Mouse (Mus musculus) midbrain, embryonic 13.5 days (tissue): ENCODE results near the gene Gas7. TPM values are rescaled to one million over a fixed set of nuclear protein-coding genes. Genes with fewer than 3 reads are reported as not detected.

Experiments used
- ATAC-seq: fragments of 200-750 bp; cut with Nextera tagmentation; 2 replicates; pipeline ENCODE4 v1.8.0; 2017; ENCODE audit warnings: mild to moderate bottlenecking, moderate TSS enrichment, moderate library complexity
- H3K27ac ChIP-seq: fragments of 300-500 bp; sonication (generic); 2 replicates; pipeline ENCODE4 v1.5.1; 2015; ENCODE audit warnings: inconsistent platforms, mild to moderate bottlenecking, moderate library complexity
- H3K27me3 ChIP-seq: fragments of 300-500 bp; sonication (generic); 2 replicates; pipeline ENCODE4 v1.6.1; 2015; ENCODE audit warnings: mild to moderate bottlenecking, inconsistent platforms
- H3K36me3 ChIP-seq: fragments of 300-500 bp; sonication (generic); 2 replicates; pipeline ENCODE4 v1.6.1; 2015; ENCODE audit warnings: mild to moderate bottlenecking, inconsistent platforms
- H3K4me1 ChIP-seq: fragments of 300-500 bp; sonication (generic); replicated peaks from 2 replicates; pipeline ENCODE4 v1.6.1; 2015; ENCODE audit warnings: inconsistent platforms
- H3K4me2 ChIP-seq: fragments of 300-500 bp; sonication (generic); replicated peaks from 2 replicates; pipeline ENCODE4 v1.6.1; 2015; ENCODE audit warnings: moderate library complexity, mild to moderate bottlenecking, inconsistent platforms
- H3K4me3 ChIP-seq: fragments of 300-500 bp; sonication (generic); replicated peaks from 2 replicates; pipeline ENCODE4 v1.5.1; 2015; ENCODE audit warnings: mild to moderate bottlenecking, inconsistent platforms
- H3K9ac ChIP-seq: fragments of 300-500 bp; sonication (generic); replicated peaks from 2 replicates; pipeline ENCODE4 v1.6.1; 2015; ENCODE audit warnings: mild to moderate bottlenecking, inconsistent platforms
- H3K9me3 ChIP-seq: fragments of 300-500 bp; sonication (generic); 2 replicates; pipeline ENCODE4 v1.6.1; 2016; ENCODE audit warnings: mild to moderate bottlenecking, inconsistent platforms
- WGBS: fragments of 180-500 bp; shearing (Covaris S2); methylation state at CpG from one replicate; pipeline ENCODE4 v1.1.7; 2015; 5-methylcytosine and 5-hydroxymethylcytosine counted together
- polyA plus RNA-seq: library from polyadenylated mRNA; unstranded; fragments of >200 nt; fragmentation: Nextera tagmentation; extraction: Ambion mirVana; gene quantifications from 2 replicates; pipeline ENCODE4 v1.2.1, GENCODE M21; 2015

The Gas7 gene
- polyA plus RNA-seq, 1 experiment from 2014 or later = 11.9 TPM

DNA sequence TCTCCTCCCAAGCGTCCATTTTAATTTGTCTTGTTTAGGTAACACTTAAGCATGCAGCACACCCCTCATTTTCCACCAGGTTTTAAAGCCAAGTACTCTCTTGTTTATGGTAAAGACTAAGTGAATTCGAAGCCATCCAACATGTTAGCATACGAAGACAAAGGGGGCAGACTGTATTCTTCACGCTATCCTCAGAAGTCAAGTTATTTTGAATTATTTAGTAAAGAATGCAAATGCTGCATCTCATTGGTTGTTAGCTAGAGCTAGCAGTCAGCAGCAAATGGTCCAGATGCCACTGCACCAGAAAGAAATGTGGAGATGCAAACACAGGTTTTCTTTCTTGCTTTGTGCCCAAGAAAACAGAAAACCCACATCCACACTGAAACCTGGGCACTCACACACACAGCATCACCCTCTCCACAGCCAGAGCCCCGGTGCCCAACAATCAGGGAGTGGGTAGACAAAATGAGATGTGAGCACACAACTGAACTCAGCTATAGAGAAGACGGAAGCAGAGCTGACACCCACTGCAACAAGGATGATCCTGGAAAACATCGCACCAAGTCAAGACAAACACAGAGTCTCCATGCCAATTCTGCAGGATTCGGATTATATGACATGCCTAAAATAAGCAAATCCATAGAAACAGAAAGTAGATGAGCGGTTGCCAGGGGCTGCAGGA, 157.1 kb downstream of the Gas7 start:
- Histone ChIP-seq H3K4me3 (no peak overlapping the region), H3K27me3 (no peaks in the 10 kb centered on the region), H3K36me3 (no peaks in the 10 kb centered on the region), H3K9me3 (no peaks in the 10 kb centered on the region), H3K4me2 (no peak overlapping the region), H3K9ac (no peak overlapping the region), H3K27ac (peak overlapping the region; percentile 44; the same call in 1 of the 2 replicates), H3K4me1 (no peaks in the 10 kb centered on the region)
- no peak for ATAC-seq
- WGBS = 72% methylated on average over 9 of the region's 9 CpGs

GRCm38 (mm10) chr11:67616557-67617239, 161.5 kb downstream of the Gas7 start:
- Histone ChIP-seq H3K4me3 (no peak overlapping the region), H3K27me3 (no peaks in the 10 kb centered on the region), H3K9ac (no peak overlapping the region), H3K9me3 (no peaks in the 10 kb centered on the region), H3K27ac (no peak overlapping the region), H3K4me2 (no peak overlapping the region), H3K4me1 (no peaks in the 10 kb centered on the region), H3K36me3 (no peaks in the 10 kb centered on the region)
- 89% methylated on average over 13 of the region's 13 CpGs for WGBS
- ATAC-seq = no peak

DNA sequence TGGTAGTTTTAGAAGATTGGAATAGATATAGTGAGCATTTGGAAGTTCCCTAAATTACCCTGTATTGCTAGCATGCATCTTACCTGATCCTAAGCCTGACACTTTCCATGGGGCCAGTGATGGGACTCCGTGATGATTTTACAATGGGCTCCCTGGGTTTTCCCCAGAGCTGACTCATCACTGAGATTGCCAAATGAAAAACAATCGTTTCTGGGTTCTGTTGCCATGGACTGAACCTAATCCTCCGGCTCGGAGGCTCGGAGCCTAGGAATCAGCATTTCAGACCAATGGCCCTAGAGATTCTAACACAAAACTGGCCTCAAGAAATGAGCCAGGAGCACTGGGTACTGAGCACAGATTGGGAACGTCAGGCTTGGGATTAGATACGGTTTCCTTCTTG, 167.1 kb downstream of the Gas7 start:
- no peaks in the 10 kb centered on the region for H3K27me3 ChIP-seq
- no peaks in the 10 kb centered on the region for H3K9me3 ChIP-seq
- H3K4me3 ChIP-seq = no peak overlapping the region
- H3K27ac ChIP-seq = no peak overlapping the region
- H3K4me2 ChIP-seq = no peak overlapping the region
- ATAC-seq = no peak
- H3K4me1 ChIP-seq = no peaks in the 10 kb centered on the region
- H3K36me3 ChIP-seq = no peaks in the 10 kb centered on the region
- 79% methylated on average over 7 of the region's 7 CpGs for WGBS
- H3K9ac ChIP-seq = no peak overlapping the region

DNA sequence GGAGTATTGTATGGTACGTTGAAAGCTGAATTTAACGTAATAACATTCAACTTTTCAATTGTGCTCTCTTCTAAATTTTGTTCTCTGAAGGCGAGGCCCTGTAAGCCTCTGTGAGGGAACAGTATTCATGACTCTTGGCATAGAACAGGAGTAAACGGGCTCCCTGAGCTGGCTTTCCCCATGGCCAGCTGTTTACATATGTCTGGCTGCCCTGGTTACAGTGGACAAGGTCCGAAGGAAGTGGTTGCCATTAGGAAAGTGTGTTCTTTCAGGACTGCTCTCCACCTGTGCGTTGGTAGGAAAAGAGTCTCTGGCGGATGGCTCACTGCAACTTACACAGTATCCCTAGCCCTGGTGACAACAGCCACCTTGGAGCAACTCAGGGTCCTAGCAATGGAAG, 171.9 kb downstream of the Gas7 start:
- no peak for ATAC-seq
- H3K36me3 ChIP-seq = no peaks in the 10 kb centered on the region
- H3K4me2 ChIP-seq = no peak overlapping the region
- no peak overlapping the region for H3K4me3 ChIP-seq
- no peaks in the 10 kb centered on the region for H3K4me1 ChIP-seq
- H3K9me3 ChIP-seq = no peaks in the 10 kb centered on the region
- no peak overlapping the region for H3K27ac ChIP-seq
- 87% methylated on average over 7 of the region's 7 CpGs for WGBS
- no peak overlapping the region for H3K9ac ChIP-seq
- no peaks in the 10 kb centered on the region for H3K27me3 ChIP-seq

DNA sequence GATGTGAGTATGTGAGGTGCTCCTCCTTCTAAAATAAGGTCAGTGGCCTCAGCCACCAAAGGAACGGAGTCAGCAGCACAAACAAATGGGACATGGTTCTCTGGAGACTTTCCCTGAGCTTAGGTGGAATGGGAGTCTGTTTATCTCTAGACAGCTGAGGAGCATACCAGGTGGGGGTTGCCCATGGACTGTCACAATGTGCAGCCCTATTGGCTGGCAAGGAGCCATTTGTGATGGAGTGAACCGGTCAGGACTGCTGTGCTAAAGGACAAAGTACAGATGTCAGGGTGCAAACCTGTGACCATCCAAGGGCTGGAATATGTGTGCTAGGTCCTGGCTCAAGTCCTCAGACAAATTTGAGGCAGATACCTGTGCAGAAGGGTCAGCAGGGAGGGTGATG, 173.3 kb downstream of the Gas7 start:
- H3K4me1 ChIP-seq = no peaks in the 10 kb centered on the region
- no peak overlapping the region for H3K27ac ChIP-seq
- 93% methylated on average over 2 of the region's 2 CpGs for WGBS
- H3K4me2 ChIP-seq = no peak overlapping the region
- H3K4me3 ChIP-seq = no peak overlapping the region
- H3K36me3 ChIP-seq = no peaks in the 10 kb centered on the region
- ATAC-seq = no peak
- no peaks in the 10 kb centered on the region for H3K9me3 ChIP-seq
- no peaks in the 10 kb centered on the region for H3K27me3 ChIP-seq
- no peak overlapping the region for H3K9ac ChIP-seq

DNA sequence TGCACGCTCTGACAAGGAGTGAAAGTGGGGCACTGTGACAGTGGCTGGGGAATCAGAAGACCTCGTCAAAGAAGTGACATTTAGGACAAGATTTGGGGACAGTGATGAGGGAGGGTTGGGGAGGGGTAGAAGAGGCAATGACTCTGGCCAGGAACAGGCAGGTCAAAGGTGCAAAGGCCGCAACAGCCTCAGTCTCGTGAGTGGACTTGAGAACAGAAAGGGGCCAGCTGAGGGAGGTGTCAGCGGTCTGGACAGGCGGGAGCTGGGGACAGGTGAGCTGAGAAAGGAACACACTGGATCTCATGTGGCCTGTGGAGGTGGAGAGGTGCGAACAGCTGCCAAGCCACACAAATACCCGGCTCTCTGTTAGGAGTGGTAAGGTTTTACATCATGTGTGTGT, 177.7 kb downstream of the Gas7 start:
- Histone ChIP-seq H3K9me3 (no peaks in the 10 kb centered on the region), H3K4me3 (no peak overlapping the region), H3K36me3 (no peaks in the 10 kb centered on the region), H3K27me3 (no peaks in the 10 kb centered on the region), H3K9ac (no peak overlapping the region), H3K4me1 (no peaks in the 10 kb centered on the region), H3K27ac (no peak overlapping the region), H3K4me2 (no peak overlapping the region)
- 75% methylated on average over 8 of the region's 8 CpGs for WGBS
- ATAC-seq = no peak

DNA sequence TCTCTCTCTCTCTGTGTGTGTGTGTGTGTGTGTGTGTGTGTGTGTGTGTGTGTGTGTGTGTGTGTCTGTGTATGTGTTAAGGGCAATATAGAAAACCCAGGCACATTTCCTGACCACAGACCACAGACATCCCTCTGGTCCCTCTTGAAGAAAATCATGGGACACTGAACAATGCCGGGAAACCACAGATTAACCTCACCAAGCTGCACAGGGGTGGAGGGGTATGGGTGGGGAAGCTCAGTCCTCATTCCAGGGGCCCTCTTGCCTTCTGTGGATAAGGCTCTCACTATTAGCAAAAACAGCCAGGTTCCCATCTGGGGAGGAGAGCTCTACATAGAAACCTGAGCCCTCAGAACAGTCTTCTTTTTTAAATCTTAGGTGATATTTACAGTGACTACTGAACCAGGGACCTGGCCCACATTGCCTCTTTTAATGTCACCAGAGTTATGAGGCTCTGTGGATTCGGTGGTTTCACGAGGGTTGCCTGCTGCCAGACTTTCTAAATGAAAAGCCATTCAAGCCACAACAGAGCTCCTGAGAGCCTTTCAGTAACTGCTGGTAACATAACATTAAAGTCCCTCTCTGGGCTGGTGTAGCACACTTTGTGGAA, 178.5 kb downstream of the Gas7 start:
- Histone ChIP-seq H3K27ac (no peak overlapping the region), H3K36me3 (no peaks in the 10 kb centered on the region), H3K9me3 (no peaks in the 10 kb centered on the region), H3K4me2 (no peak overlapping the region), H3K27me3 (no peaks in the 10 kb centered on the region), H3K4me1 (no peaks in the 10 kb centered on the region), H3K4me3 (no peak overlapping the region), H3K9ac (no peak overlapping the region)
- ATAC-seq = no peak
- 74% methylated on average over 3 of the region's 3 CpGs for WGBS

- ATAC-seq = no peak
- no peaks in the 10 kb centered on the region for H3K36me3 ChIP-seq
- H3K4me3 ChIP-seq = no peak overlapping the region
- no peak overlapping the region for H3K9ac ChIP-seq
- no peaks in the 10 kb centered on the region for H3K4me1 ChIP-seq
- no peaks in the 10 kb centered on the region for H3K9me3 ChIP-seq
- 77% methylated on average over 4 of the region's 4 CpGs for WGBS
- no peak overlapping the region for H3K27ac ChIP-seq
- H3K27me3 ChIP-seq = no peaks in the 10 kb centered on the region
- H3K4me2 ChIP-seq = no peak overlapping the region
These were observed 181.0 kb downstream of the Gas7 start for GRCm38 (mm10) chr11:67636201-67636600.

DNA sequence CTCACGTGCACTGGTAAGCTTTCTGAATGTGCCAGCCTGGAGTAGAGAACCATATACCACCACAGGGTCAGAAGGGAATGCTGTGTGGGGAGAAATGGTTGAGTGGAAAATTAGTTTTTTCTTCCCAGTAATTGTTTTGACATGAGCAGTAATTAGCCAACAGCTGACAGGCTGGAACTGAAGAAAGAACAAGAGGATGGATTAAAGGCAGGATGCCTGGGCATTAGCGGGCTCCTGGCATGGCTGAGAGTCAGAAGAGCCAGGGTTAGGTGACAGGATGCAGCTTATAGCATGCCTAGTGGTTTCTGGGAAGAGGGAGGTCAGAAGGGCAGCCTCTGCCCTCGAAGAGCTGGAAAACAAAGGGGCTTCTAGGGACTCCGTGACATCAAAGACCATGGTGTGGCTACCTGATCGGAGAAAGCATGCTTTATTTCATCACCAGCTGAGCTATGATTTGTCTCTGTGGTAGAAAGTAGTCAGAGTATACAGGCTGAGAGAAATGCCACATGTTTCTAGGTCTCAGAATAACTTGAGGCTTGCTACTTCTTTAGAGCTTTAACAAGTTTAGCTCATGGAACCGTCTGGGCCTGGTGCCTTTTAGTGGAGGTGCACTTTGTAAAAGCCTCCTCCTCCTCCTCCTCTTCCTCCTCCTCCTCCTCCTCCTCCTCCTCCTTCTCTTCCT, 181.8 kb downstream of the Gas7 start:
- H3K27me3 ChIP-seq = no peaks in the 10 kb centered on the region
- H3K4me1 ChIP-seq = no peaks in the 10 kb centered on the region
- H3K9ac ChIP-seq = no peak overlapping the region
- H3K27ac ChIP-seq = no peak overlapping the region
- no peaks in the 10 kb centered on the region for H3K36me3 ChIP-seq
- no peaks in the 10 kb centered on the region for H3K9me3 ChIP-seq
- H3K4me3 ChIP-seq = no peak overlapping the region
- ATAC-seq = no peak
- 60% methylated on average over 6 of the region's 6 CpGs for WGBS
- no peak overlapping the region for H3K4me2 ChIP-seq

DNA sequence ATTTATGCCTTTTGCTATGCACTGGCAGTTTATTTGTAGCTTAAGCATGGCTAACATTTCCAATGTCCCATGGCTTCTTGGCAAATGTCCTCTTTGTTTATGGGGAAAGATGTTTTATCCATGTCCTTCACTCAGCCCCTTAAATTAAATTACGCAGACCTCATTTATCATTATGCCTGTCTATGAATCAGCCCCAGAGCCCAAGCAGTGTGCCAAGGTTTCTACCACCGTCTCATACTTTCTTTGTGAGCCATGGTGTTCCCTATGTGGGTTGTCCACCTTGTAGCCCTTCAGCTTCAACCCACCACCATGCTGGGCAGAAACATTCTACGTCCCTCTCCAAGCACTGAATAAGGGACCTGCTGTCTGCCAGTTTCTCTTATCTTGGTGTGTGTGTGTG, 183.2 kb downstream of the Gas7 start:
- H3K4me1 ChIP-seq = no peaks in the 10 kb centered on the region
- no peak for ATAC-seq
- 91% methylated on average over 3 of the region's 3 CpGs for WGBS

GRCm38 (mm10) chr11:67640299-67640698, 185.1 kb downstream of the Gas7 start:
- H3K4me1 ChIP-seq = no peaks in the 10 kb centered on the region
- 89% methylated on average over 6 of the region's 6 CpGs for WGBS

More for the DNA sequence above, 183.2 kb downstream of the Gas7 start:
- Histone ChIP-seq H3K4me3 (no peak overlapping the region), H3K27ac (no peak overlapping the region), H3K27me3 (no peaks in the 10 kb centered on the region), H3K4me2 (no peak overlapping the region), H3K36me3 (no peaks in the 10 kb centered on the region), H3K9ac (no peak overlapping the region), H3K9me3 (no peaks in the 10 kb centered on the region)

GRCm38 (mm10) chr11:67642421-67642820, 187.2 kb downstream of the Gas7 start:
- Histone ChIP-seq H3K27me3 (no peaks in the 10 kb centered on the region), H3K9me3 (no peaks in the 10 kb centered on the region), H3K27ac (no peak overlapping the region), H3K9ac (no peak overlapping the region), H3K4me3 (no peak overlapping the region), H3K4me2 (no peak overlapping the region), H3K4me1 (no peaks in the 10 kb centered on the region), H3K36me3 (no peaks in the 10 kb centered on the region)
- WGBS = 98% methylated on average over 8 of the region's 8 CpGs
- ATAC-seq = no peak

More at GRCm38 (mm10) chr11:67640299-67640698, 185.1 kb downstream of the Gas7 start:
- no peak for ATAC-seq
- no peak overlapping the region for H3K4me3 ChIP-seq
- H3K27me3 ChIP-seq = no peaks in the 10 kb centered on the region
- H3K4me2 ChIP-seq = no peak overlapping the region
- H3K9me3 ChIP-seq = no peaks in the 10 kb centered on the region
- no peaks in the 10 kb centered on the region for H3K36me3 ChIP-seq
- no peak overlapping the region for H3K27ac ChIP-seq
- no peak overlapping the region for H3K9ac ChIP-seq
